Mouse (Mus musculus): ENCODE results near the gene Adtrp.

- no peak for TF ChIP-seq POLR2A (IDR thresholded peaks at IDR 0.05; ENCODE audit: low read depth, low read length)
- TF ChIP-seq CTCF (IDR thresholded peaks at IDR 0.05; ENCODE audit: extremely low read depth, insufficient read length, insufficient replicate concordance, low read depth, low read length): no peak
Measured at GRCm38 (mm10) chr13:41846516-41846915, 968 bp downstream of the Adtrp start.

All from small intestine, adult 2 months (tissue).